Mouse (Mus musculus) ovary, adult 18-20 months (tissue): ENCODE data around the gene Vrk1.

Experiments used
- DNase-seq: peaks from one replicate; pipeline ENCODE4 v3.0.0; 2022; ENCODE audit warnings: low spot score, mixed read lengths

The Vrk1 gene

GRCm38 (mm10) chr12:106052271-106052670 lies 42.2 kb downstream of the Vrk1 start:
- no peak for DNase-seq

- DNase-seq, result peak; percentile 31
Measured at GRCm38 (mm10) chr12:106055799-106056198, 45.8 kb downstream of the Vrk1 start.

GRCm38 (mm10) chr12:106059873-106060573 lies 50.0 kb downstream of the Vrk1 start:
- no peak for DNase-seq

- no peak for DNase-seq
Measured at GRCm38 (mm10) chr12:106070434-106071155, 60.6 kb downstream of the Vrk1 start.

- DNase-seq, result no peak
Measured at GRCm38 (mm10) chr12:106071575-106072166, 61.6 kb downstream of the Vrk1 start.

GRCm38 (mm10) chr12:106074371-106075155 lies 64.5 kb downstream of the Vrk1 start:
- no peak for DNase-seq

GRCm38 (mm10) chr12:106076131-106076530 lies 66.1 kb downstream of the Vrk1 start:
- no peak for DNase-seq

- DNase-seq, result no peak
Measured at GRCm38 (mm10) chr12:106080511-106080910, 70.5 kb downstream of the Vrk1 start.

GRCm38 (mm10) chr12:106080945-106081747 lies 71.1 kb downstream of the Vrk1 start:
- DNase-seq, result no peak

- no peak for DNase-seq
Measured at GRCm38 (mm10) chr12:106081748-106082140, 71.7 kb downstream of the Vrk1 start.

- no peak for DNase-seq
Measured at GRCm38 (mm10) chr12:106082191-106082957, 72.3 kb downstream of the Vrk1 start.

GRCm38 (mm10) chr12:106082958-106083381 lies 72.9 kb downstream of the Vrk1 start:
- no peak for DNase-seq

- no peak for DNase-seq
Measured at GRCm38 (mm10) chr12:106084126-106084525, 74.1 kb downstream of the Vrk1 start.

GRCm38 (mm10) chr12:106094827-106095226 lies 84.8 kb downstream of the Vrk1 start:
- no peak for DNase-seq

GRCm38 (mm10) chr12:106102003-106102402 lies 92.0 kb downstream of the Vrk1 start:
- no peak for DNase-seq

GRCm38 (mm10) chr12:106102726-106103643 lies 93.0 kb downstream of the Vrk1 start:
- DNase-seq, result no peak

GRCm38 (mm10) chr12:106107272-106107671 lies 97.2 kb downstream of the Vrk1 start:
- DNase-seq, result no peak

GRCm38 (mm10) chr12:106115070-106115891 lies 105.3 kb downstream of the Vrk1 start:
- no peak for DNase-seq

- DNase-seq, result no peak
Measured at GRCm38 (mm10) chr12:106115892-106116206, 105.8 kb downstream of the Vrk1 start.
